Mouse (Mus musculus) forelimb bud, embryonic 11.5 days (tissue): ENCODE measurements at regions not wholly inside any gene's neighbourhood (a gene's known extent, or its start where the extent isn't known, plus 50 kb on each side); places are given as distances from the start of the nearest gene placed in this dataset.
A peak's percentile ranks its signal among the peaks of the same experiment; 100 is the strongest.

Experiments used
- DNase-seq: peaks from one replicate; pipeline ENCODE4 v3.0.0-alpha.2; 2012; ENCODE audit warnings: low read depth, low spot score

DNA sequence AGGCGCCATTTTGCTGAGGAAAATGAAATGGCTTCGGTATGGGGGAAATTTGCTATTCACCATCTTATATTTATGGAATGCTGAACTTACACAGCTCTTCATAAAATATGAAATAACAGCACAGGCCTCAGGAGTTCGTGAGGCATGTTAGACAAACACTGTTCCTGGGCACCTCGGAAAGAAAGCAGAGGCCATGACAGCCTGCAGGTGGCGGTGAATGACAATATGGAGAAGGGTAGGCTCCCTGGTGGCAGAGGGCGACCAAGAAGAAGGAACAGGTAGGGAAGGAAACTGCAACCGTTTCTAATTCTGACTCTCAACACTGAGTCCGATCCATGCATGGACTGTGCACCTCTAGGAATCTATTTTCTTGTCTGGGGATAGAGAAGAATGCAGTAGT lies 553.6 kb upstream of the Tmpo start:
- no peak for DNase-seq

DNA sequence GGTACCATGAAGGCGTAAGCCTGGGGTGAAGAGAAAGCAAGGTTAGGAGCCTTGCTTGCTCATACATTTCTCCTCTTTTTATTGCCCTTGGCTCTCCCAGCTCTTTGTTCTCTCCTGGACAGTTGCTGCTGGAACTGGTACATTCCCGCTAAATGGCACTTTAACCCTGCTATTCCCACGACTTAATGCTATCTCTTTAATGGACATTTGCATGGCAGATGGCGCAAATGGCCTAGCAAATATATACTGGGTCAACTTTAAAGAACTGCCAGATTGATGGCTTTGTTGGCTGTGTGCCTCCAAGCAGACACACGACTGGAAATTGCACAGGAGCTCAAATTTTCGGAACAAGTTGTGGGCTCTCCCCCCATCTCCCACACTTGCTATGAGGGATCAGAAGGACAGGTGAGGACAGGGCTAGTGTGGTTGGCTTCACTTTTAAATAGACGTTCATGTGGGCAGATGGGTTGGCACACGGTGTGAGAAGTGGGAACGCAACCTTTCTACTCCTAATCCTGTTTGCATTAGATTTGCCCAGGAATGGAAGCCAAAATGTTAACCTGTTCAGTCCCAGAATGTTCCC lies 551.0 kb upstream of the Tmpo start:
- DNase-seq: no peak

DNA sequence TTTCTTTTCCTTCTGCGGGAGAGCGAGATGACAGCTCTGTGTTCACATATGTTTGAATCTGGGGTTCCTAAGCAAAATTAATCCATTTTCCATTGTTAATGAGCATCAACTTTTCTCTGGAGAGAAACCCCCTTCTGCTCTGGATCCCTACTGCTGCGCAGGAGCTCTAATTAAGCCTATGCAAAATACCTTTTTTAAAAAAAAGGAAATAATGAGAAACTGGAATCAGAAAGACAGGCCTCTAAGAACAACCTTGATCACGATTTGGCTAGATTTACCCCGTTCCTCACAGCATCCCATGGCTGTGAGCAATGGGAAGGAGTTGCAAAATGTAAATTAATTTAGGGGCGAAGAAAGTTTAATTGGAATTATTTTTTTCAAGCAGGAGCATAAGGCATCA lies 548.9 kb upstream of the Tmpo start:
- no peak for DNase-seq

DNA sequence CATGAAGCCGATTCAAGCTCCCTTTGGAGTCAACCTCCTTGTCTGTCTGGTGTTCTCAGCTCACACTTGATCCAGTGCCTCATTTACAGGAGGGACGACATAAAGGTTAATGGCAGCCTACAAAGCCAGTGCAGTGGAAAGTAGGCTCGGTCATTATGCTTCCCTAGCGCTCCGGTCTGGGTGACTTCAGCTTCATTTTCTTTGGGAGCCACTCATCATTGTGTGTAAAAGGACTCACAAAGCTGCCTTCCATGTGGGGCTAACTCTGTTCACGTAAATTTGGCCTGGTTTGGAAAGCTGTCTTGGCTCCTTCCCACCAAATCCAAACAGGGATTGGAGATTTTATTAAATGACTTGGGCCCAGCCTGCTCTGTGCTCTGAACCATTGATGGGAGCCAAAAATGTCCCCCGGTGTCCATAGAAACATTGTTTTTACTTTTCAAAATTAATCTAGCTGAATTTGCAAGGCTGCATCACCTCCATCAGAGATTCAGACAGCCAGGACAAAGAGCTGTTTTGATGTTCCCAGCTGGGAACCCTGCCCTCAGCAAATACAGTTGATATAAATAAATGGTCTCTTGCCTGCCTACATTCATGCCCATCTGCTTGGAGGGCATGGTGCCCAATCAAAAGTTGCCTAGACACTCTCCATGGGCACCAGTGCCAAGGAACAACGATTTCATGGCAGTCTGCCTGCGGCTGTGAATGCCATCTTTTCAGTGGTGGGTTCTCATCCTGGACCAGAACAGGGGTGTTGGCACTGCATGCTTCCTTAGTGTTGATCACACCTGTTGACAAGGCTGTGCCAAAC lies 538.7 kb upstream of the Tmpo start:
- DNase-seq: no peak

DNA sequence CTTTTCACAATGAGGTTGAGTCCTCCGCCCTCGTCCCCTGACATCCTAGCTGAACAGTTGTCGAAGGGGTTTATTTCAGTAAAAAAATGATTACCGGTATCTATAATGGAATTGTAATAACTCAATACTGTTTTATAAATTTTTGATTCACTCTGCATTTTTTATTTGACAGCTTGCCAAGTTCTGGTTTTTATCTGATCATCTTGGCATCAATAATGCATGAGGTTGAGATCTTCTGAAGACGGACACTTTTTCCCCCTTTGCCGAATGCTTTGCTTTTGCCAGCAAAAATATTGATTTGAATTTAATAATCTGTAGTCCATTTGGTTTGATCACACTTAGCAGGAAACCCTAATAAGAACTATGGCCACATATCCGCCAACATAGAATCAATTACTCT lies 535.5 kb upstream of the Tmpo start:
- DNase-seq: no peak

DNA sequence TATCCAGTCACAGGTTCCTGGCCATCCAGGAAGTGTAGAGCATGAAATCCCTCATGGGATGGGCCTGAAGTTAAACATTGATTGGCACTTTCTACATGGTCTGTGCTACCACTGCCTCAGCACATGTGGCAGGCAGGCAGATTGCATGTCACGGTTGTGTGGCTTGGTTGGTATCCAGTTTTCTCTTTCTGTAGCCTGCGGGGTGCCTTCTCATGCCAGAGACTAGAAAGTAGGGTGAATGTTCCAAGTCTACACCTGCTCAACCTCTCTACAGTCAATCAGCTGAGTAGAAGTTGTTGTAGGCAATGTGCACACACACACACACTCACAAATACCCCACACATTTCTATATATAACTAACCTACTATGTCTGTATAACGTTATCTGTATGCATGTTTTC lies 533.5 kb upstream of the Tmpo start:
- DNase-seq: no peak

DNA sequence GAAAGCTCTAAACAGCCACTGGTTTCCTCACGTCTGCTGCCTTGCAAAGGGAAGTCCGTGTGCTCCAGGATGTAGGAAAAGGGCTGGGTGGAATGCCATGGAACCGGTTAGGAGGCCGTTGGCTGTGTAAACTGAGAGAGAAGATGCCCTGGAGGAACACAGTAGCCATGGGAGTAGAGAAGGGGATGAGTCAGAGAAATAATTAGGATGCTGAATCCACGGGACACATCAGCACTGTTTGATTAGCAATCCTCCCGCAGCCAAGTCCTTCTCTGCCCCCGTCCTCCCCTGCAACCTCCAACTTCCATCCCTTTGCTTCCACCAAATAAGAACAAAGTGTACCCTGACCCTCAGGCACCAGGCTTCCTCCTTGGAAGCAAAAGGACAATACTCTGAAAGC lies 532.4 kb upstream of the Tmpo start:
- DNase-seq: no peak

DNA sequence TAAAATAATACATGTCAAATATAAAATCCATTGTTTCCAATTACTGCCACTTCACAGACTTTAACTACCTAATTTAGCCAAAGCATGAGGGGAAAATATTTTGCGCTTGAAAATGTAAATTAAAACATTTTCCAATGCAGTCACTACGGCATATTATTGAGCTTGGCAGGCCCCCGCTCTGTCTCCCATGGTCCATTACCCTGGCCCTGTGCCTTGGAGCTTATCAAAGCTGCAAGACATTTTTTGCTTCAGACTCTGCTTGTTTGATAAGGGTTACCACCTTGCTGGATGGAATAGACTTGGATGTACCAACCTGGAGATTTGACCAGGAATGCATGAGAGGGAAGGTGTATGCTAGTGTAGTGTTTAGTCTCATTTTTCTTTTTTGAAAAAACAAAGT lies 525.7 kb upstream of the Tmpo start:
- DNase-seq: no peak

DNA sequence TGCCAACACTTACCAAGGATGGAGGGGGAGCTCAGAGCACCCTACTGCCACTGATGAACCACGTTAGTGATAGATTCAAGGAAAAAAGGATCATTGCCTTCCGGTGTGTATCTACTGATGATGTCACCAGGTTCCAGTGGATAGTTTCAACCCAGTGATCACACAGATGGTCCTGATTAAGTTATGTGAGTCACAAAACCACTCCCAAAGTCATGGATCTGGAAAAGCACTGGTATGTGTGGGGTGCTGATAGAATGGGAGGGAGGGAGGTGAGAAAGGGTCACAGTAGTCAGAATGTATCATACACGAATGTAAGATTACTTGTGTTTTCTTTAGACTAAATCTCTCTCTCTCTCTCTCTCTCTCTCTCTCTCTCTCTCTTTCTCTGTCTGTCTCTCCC lies 523.6 kb upstream of the Tmpo start:
- no peak for DNase-seq

DNA sequence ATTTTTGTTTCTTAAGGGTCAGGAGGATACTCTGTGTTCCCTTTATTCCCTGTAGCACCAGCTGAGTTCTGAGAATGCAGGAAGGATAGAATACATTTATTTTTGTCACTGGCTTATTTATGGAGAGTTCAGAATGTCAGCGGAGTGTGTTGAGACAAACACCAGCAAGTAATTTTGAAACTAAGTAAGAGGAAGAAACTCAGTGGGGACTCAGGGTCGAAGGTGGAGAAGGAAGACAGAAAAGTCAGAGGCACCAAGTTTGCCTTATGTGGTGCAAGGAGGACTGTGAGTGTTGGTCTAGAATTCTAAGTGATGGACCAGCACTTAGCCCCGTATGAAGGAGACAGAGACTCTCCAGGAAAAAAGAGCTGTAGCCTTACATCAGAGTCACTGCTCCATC lies 520.7 kb upstream of the Tmpo start:
- no peak for DNase-seq

DNA sequence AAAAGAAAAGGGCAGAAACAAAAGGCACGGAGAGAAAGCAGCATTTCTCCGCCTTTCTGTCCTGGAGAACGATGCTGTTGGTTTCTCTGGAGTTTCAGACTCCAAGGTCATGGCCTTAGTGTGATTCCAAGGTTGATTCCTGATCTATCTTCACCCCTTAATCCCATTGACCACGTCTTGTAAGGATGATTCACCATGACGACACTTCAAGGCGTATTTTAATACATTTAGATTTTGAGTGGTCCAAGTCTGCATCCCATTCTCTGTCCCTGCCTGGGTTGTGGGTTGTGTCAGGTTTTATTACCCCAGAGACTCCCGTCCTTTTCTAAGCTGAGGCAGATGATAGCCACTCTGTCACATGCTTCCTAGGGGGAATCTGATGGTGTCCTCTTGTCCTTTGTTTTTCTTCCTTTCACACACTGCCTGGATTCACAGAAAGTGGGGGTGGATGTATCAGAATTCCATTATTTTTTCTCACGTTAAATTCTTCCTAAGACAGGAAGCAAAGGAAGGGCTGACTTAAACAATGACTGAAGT lies 505.0 kb upstream of the Tmpo start:
- DNase-seq: no peak

DNA sequence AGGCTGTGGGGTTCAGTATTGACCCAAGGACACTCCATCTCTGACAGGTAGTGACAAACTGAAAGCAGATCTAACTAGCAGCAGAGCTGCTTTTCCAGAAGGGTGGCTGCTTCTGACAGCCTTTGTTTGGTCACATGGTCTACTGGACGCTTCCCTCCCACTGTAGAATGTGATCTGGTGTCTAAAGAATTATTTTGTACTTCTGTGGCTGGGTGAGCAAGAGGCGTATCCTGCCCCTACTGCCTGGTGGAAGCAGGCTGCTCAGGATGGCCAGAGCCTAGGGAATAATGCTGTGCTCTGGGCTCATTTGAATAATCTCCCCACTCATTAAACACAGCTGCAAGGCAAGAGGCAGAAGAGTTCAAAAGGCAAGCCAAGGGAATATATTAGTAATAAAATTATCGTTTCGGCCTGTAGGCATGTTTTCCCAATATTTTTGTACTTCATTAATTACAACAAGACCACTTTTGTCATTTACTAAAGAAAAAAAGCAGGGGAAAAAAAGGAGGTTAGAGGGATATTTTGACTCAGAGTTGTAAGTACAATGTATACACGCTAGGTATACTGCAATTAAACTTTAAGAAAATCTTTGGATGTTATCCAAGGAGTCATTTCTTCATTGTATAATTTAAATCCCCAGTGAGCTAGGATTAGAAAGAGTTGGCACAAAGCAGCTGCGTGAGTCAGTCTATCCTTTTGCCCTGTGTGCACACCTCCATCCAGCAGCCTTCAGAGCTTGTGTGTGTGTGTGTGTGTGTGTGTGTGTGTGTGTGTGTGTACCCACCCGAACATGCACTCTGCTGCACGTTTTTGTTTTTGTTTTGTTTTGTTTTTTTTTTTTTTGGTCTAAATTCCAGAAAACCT lies 504.3 kb upstream of the Tmpo start:
- no peak for DNase-seq

DNA sequence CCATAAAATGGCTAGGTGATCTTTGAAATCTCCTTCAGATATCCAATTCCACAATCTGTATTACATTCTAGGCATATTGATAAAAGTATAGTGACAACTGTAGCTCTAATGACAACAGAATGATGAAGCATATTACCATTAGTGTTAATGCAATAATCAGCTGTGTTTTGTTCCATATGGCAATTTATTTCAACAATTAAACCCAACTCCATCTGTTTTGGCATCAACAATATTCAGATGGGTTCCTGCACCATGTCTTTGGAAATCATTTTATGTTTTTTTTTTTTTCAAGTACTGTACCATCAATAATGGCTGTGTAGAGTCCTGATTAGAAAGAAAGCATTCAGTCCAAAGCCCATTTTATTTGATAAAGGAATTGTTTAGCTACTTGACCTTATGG lies 498.5 kb upstream of the Tmpo start:
- no peak for DNase-seq

DNA sequence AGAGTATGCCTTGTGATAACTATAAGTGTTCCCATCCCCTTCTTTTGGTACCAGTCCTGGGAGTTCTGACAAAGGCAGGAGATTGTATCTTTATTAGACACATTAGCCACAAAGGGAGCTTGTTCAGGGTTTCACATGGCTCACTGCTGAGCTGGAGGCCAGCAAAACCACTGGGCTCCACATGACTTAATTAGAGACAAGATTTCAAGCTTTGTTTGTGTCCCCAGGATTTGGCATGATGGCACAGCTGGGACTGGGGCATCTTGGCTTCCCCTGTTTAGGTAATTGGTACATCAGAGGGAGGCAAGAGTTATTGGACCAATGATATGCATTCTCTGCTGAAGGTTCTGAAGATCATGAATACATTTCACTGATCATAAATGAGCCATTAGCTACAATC lies 456.8 kb upstream of the Tmpo start:
- DNase-seq: no peak

DNA sequence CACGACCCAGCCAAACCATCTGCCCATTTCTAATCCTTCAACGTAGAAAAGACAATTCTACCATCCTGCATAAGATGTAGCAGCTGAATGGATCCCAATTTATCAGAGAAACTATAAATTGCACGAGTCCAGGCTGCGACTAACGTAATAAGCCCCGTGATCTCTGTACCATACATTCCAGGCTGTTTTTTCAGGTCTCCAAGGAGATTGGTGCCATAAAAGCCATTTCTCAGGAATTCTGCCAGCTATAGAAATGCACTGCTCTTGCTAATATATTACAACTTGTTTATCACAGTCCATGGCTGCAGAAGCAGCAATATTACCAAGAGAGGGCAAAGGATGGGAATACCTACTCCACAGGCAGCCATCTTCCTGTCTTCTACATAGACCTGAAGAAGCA lies 447.6 kb upstream of the Tmpo start:
- DNase-seq: no peak

DNA sequence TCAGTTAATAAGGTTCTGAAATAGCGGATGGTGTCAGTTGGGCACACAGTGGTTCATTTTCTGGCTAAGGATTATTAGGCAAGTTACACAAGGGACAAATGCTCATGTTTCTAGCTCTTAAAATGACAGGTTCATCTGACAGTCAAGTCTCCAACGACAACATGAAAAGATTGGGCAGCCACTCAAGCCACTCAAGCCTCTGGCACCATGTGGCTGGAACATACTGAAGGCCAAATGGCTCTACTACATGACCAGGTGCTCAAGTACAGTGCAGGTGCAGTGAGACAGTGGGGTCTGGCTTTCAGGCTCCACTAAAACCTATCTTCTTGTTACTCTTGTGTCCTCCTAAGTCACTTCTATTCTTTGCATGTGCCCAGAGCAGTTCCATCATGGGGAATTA lies 441.2 kb upstream of the Tmpo start:
- DNase-seq: no peak

DNA sequence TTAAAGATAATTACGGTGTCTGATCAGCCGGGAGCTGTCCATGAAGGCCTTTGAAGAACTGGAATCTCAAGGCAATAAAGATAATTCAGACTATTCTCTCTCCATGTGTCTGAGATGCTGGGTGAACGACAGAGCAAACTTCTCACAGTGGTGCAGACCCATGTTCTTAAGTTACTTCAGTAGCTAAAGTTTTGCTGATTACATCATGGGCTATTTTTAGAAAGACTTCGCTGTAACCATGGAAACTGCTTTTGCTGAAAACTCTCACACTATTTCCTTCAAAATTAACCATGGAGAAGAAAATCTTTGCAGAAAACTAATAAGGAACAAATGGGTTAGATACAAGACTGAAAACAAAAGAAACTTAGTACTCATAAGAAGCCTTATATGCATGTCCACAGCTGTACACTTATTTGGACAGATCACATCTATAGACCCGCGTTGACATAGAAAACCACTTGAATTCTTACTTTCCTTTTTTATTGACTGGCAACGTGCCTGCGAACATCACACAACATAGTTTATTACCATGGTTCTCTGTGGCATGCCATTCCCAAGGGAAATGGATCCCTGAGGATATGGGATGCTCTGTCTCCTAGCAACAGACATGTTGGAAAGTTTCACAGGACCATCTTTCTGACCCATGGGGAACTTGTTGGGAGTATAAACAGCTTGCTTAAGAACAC lies 432.8 kb upstream of the Tmpo start:
- DNase-seq: no peak

DNA sequence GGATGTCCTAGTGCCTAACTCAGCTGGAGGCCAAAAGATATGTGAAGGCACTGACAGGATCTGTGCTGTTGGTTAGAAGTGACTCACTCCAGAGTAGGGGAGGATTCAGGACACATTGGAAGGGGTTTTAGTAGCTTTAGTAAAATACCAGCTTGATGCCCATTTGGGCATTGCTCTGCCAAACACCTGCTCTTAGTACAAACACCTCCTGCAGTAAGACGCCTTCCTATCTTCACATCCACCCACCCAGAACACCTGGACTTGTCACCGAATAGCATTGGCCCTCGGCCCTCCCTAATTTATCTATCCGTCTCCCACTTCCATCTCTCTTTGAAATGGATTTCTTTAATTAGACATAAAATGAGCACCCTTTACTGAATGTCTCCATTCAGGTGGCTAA lies 430.9 kb upstream of the Tmpo start:
- no peak for DNase-seq

DNA sequence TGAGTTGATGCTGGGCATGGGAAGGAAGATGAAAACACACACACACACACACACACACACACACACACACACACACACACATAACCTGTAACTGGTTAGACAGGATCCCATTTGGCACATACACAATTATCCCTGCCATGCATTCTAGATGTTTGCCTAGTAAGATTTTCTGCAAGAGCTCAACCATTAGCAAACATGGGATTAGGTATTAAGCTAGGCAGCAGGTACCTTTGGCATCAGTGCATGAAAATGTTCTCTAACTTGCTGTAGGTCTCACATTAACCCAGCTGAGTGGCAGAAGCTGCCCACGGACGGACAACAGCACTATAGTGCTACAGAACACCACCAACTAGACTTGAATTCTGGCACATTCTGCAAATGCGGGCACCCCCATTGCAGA lies 413.8 kb upstream of the Tmpo start:
- DNase-seq: no peak

DNA sequence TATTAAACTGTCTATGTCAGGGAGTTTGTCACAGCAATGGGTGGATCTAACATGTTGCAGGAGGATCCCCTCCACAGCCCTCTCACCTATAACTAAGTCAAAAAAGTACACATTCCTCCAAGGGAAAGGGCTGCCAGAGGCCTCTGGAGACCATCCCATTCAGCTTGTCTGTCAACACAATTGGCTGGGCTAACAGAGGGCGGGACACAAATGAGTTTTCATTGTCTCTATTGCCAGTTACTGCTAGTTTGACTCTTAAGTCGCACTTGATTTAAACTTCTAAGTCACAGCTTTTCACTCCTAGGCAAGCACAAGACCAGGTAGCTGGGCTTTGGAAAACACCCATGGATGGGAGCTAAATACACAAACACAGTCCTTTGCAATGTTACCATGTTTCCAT lies 412.3 kb upstream of the Tmpo start:
- no peak for DNase-seq

DNA sequence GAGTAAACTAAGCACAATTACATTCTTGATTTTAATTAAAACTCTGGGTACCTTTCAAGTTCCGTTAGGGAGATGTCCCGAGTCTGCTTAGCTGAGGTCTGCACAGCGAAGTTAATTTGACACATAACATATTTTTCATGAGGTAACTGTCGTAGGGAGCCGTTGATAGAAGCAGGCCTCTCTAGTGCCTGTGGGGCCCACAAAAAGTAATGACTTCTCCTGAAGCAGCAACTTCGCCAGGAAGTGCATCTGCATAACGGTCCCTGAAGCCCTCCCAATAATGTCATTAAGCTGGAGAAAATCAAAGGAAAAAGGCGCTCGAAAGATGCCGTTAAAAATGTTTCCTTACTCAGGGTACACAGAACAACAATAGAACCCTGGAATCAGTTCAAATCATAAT lies 410.7 kb upstream of the Tmpo start:
- peak; percentile 47 for DNase-seq

DNA sequence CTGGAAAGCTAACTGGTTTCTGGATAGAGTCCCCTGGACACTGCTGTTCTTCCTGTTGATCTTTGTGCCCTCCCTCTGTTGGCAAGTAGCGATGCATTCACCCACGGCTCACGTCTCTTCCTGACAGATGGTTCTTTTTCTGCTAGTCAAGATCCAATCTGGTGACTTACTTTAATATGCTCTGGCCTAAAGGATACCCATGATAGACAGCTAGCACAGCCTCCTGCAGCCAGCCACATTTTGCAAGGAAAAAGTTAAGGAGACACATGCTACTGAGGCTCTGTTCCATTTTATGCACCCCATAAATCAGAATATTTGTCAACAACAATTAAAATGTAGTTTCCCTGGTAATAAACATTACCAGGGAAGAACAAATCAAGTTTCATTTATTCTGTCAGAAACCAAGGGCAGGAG lies 410.3 kb upstream of the Tmpo start:
- peak; percentile 56 for DNase-seq
